ENCODE assay signal across 9 mouse cellular contexts in genomic region chr4:63559127-63559697, GRCm38 (mm10). TPM values are rescaled to one million over a fixed set of nuclear protein-coding genes. Genes with fewer than 3 reads are reported as not detected.
DNase-seq lines count a peak whose midpoint lies in the region; ATAC-seq lines count a peak whose summit lies in the region.
"Had no signal": no experiment of that assay in that cellular context is flagged by ENCODE, and none has a peak within 500 bp of the region (broad histone marks: within the 10 kb centered on the region; RNA-seq: fewer than 3 reads in every experiment).

No protein-coding gene starts in this region.

- H3K36me3 ChIP-seq in forebrain, embryonic 10.5 days (replicated peaks), result peaks cover 12% of the 10 kb centered on the region
- H3K36me3 ChIP-seq in limb, embryonic 15.5 days, result peaks cover 8% of the 10 kb centered on the region; the same call in 1 of the 2 replicates
- no peaks in the 10 kb centered on the region for H3K36me3 ChIP-seq in stomach, embryonic 14.5 days (ENCODE audit: control insufficient read depth, insufficient read depth, low read length)

- H3K9me3 ChIP-seq in forebrain, embryonic 10.5 days, result no peaks in the 10 kb centered on the region
- no peaks in the 10 kb centered on the region for H3K9me3 ChIP-seq in limb, embryonic 15.5 days
- H3K9me3 ChIP-seq in stomach, embryonic 14.5 days (ENCODE audit: control insufficient read depth, low read depth, low read length), result no peaks in the 10 kb centered on the region

- peaks cover 3% of the 10 kb centered on the region for H3K27me3 ChIP-seq in forebrain, embryonic 10.5 days (ENCODE audit: poor library complexity, severe bottlenecking)
- no peaks in the 10 kb centered on the region for H3K27me3 ChIP-seq in limb, embryonic 15.5 days
- H3K27me3 ChIP-seq in stomach, embryonic 14.5 days (ENCODE audit: control insufficient read depth, insufficient read depth, low read length), result no peaks in the 10 kb centered on the region
- H3K27me3 ChIP-seq: Patski had no signal

- 49% methylated on average over 9 of the region's 9 CpGs for WGBS in forebrain, embryonic 10.5 days
- 27% methylated on average over 9 of the region's 9 CpGs for WGBS in limb, embryonic 15.5 days
- 34% methylated on average over 9 of the region's 9 CpGs for WGBS in stomach, embryonic 14.5 days

- peak overlapping the region; percentile 64 for H3K4me3 ChIP-seq in forebrain, embryonic 10.5 days
- H3K4me3 ChIP-seq in limb, embryonic 15.5 days, result peak overlapping the region; percentile 72
- H3K4me3 ChIP-seq in stomach, embryonic 14.5 days (ENCODE audit: low read depth, low read length), result peak overlapping the region; percentile 65

- peaks cover 55% of the 10 kb centered on the region for H3K4me1 ChIP-seq in forebrain, embryonic 10.5 days
- peaks cover 37% of the 10 kb centered on the region for H3K4me1 ChIP-seq in limb, embryonic 15.5 days
- peaks cover 38% of the 10 kb centered on the region for H3K4me1 ChIP-seq in stomach, embryonic 14.5 days (ENCODE audit: control insufficient read depth, insufficient read depth, low read length)

- H3K9ac ChIP-seq in limb, embryonic 15.5 days, result peak overlapping the region; percentile 82
- H3K9ac ChIP-seq in stomach, embryonic 14.5 days (replicated peaks; ENCODE audit: low read depth, low read length), result peak overlapping the region; percentile 83; the same call in 1 of the 2 replicates

- DNase-seq in embryo, embryonic 10.5 days (ENCODE audit: low spot score), result peak; percentile 19
- no peak for DNase-seq in embryo, embryonic 10 days (ENCODE audit: low spot score)
- peak; percentile 27 for DNase-seq in 3T3-L1 (ENCODE audit: low read depth, low spot score)
- no peak for DNase-seq in forebrain, embryonic 10.5 days (ENCODE audit: extremely low spot score, low spot score)
- DNase-seq in ovary, postnatal 36 days (ENCODE audit: low spot score), result no peak
- DNase-seq in left cerebral cortex, adult 9 months (ENCODE audit: low spot score in 2 of 2), result no peak

- H3K4me2 ChIP-seq in limb, embryonic 15.5 days, result peak overlapping the region; percentile 83
- peak overlapping the region; percentile 80 for H3K4me2 ChIP-seq in stomach, embryonic 14.5 days (replicated peaks; ENCODE audit: low read depth, low read length)

- peak overlapping the region; percentile 94 for H3K27ac ChIP-seq in forebrain, embryonic 10.5 days
- H3K27ac ChIP-seq in limb, embryonic 15.5 days, result peak overlapping the region; percentile 78
- no peak overlapping the region; the same call in 1 of the 2 replicates for H3K27ac ChIP-seq in stomach, embryonic 14.5 days (ENCODE audit: low read length)

- ATAC-seq in limb, embryonic 15.5 days (ENCODE audit: insufficient number of reproducible peaks, low FRiP score, low TSS enrichment, low read depth), result no peak
- peak; percentile 14; the same call in 1 of the 2 replicates for ATAC-seq in stomach, embryonic 14.5 days (ENCODE audit: insufficient number of reproducible peaks, insufficient read depth, low FRiP score, low read depth)

RNA-seq across cellular contexts. Expression of gene Tmem268, which starts 0.6 kb away (rescaled TPM):
- polyA plus RNA-seq in forebrain, embryonic 10.5 days (2016; fragmentation: Nextera tagmentation; extraction: Ambion mirVana), result 9.1 and 9.5 TPM in 2 replicates
- polyA plus RNA-seq in limb, embryonic 15.5 days (2015; fragmentation: Nextera tagmentation; extraction: Ambion mirVana), result 5.8 and 6.4 TPM in 2 replicates
- polyA plus RNA-seq in stomach, embryonic 14.5 days (2014; fragmentation: Nextera tagmentation; extraction: Ambion mirVana), result 4.9 and 7.0 TPM in 2 replicates

RNA-seq across cellular contexts. Expression of gene Atp6v1g1, which starts 14.6 kb away (rescaled TPM):
- 234 and 239 TPM in 2 replicates for polyA plus RNA-seq in forebrain, embryonic 10.5 days (2016; fragmentation: Nextera tagmentation; extraction: Ambion mirVana)
- 315 and 319 TPM in 2 replicates for polyA plus RNA-seq in limb, embryonic 15.5 days (2015; fragmentation: Nextera tagmentation; extraction: Ambion mirVana)
- polyA plus RNA-seq in stomach, embryonic 14.5 days (2014; fragmentation: Nextera tagmentation; extraction: Ambion mirVana), result 267 and 268 TPM in 2 replicates

RNA-seq across cellular contexts. Expression of gene Gm11213, which starts 45.8 kb away (rescaled TPM):
- not detected in 2 replicates for polyA plus RNA-seq in forebrain, embryonic 10.5 days (2016; fragmentation: Nextera tagmentation; extraction: Ambion mirVana)
- not detected in 2 replicates for polyA plus RNA-seq in limb, embryonic 15.5 days (2015; fragmentation: Nextera tagmentation; extraction: Ambion mirVana)
- not detected in 2 replicates for polyA plus RNA-seq in stomach, embryonic 14.5 days (2014; fragmentation: Nextera tagmentation; extraction: Ambion mirVana)
- polyA plus RNA-seq: Patski had no signal

Comparison
In these comparisons a context has a peak if more than half of its experiments do, and no peak if none do; other contexts are left out.
1. DNase-seq: peak in embryo, embryonic 10.5 days (single experiment) and 3T3-L1 (single experiment); none in embryo, embryonic 10 days (single experiment), forebrain, embryonic 10.5 days (single experiment), ovary, postnatal 36 days (single experiment) and left cerebral cortex, adult 9 months (0 of 2).
2. Peak in every context shown above with its lines, with median percentiles within 50 percentile points of each other: H3K4me3 ChIP-seq.